Mouse (Mus musculus) central nervous system, embryonic 18 days (tissue): ENCODE measurements around the gene Kir3dl1. TPM values are rescaled to one million over a fixed set of nuclear protein-coding genes. Genes with fewer than 3 reads are reported as not detected.

Experiments
- polyA plus RNA-seq: library from polyadenylated mRNA; depleted of rRNA; stranded (reverse); fragments of >200 nt; gene quantifications from 2 replicates; pipeline ENCODE4 v1.2.3, GENCODE M21; 2012; rRNA removed

Kir3dl1 gene
- polyA plus RNA-seq = not detected in 2 replicates

DNA sequence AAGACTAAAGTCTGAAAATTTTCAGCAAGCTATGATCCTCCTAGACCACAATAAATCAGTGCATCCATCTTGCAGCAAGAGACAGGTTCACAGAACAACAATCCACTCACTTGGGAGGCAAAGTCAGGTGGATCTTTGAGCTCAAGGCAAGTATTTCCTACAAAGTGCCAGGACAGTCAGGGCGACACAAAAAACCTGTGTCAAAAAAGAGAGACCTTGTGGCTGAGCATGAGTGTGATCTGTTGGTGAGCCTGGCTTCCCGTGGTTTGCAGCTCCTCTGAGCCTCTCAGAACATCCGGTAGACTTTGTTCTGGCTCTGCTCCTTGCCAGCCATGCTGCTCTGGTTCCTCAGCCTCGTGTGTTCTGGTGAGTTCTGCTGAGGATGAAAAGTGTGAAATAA, at the start of gene Kir3dl1:
Gene Kir3dl1 (plus strand): TSS at position 301 of the 400 bp plus-strand sequence.

DNA sequence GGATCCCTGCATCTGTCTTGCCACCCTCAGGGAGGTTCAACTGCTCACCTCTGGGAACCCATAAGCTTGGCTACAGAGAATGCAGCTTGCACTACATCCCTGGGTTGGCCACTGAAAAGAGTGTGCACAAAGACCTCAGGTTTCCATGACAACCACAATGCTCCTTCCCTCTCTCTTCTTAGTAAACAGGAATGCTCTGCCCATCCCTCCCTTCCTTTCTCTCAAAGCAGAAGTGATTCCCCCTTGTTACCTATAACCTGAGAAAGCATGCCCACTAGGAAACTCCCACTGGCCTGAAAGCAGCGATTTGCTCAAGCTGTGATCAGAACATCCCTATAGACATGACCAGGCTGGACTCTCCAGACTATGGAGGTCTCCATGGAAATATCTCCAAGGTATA, 26.2 kb downstream of the Kir3dl1 start, which contains the start of gene Kir3dl2:
Gene Kir3dl2 (minus strand): TSS at position 101 of the 400 bp plus-strand sequence.

Other genes starting within 250 kb of the Kir3dl1 start
- gene Bex3, start 247.7 kb upstream of the Kir3dl1 start, polyA plus RNA-seq = 744 and 746 TPM in 2 replicates
- 0.45 and 0.49 TPM in 2 replicates for gene Kir3dl2, start 26.1 kb downstream of the Kir3dl1 start, polyA plus RNA-seq
- 136 and 163 TPM in 2 replicates for gene Tceal3, start 72.8 kb downstream of the Kir3dl1 start, polyA plus RNA-seq
- 15.3 and 16.9 TPM in 2 replicates for gene Tceal1, start 190.0 kb downstream of the Kir3dl1 start, polyA plus RNA-seq
- 467 and 514 TPM in 2 replicates for gene Morf4l2, start 225.7 kb downstream of the Kir3dl1 start, polyA plus RNA-seq